Mouse (Mus musculus): ENCODE measurements around the gene Tmem108. TPM values are rescaled to one million over a fixed set of nuclear protein-coding genes. Genes with fewer than 3 reads are reported as not detected.

Tmem108 gene
- polyA plus RNA-seq, 1 experiment from 2014 or later = 33.0 TPM

GRCm38 (mm10) chr9:103594423-103595189 lies 167.0 kb downstream of the Tmem108 start:
- Histone ChIP-seq H3K4me3 (no peak overlapping the region), H3K4me2 (no peak overlapping the region; the same call in 1 of the 2 replicates), H3K4me1 (peaks cover 36% of the 10 kb centered on the region), H3K36me3 (replicated peaks) (no peaks in the 10 kb centered on the region), H3K27me3 (replicated peaks) (no peaks in the 10 kb centered on the region), H3K9ac (no peak overlapping the region), H3K9me3 (no peaks in the 10 kb centered on the region), H3K27ac (peak overlapping the region; percentile 82)
- 0 out of 2 replicates have a peak, but pooled peaks have one; percentile 43 for ATAC-seq (replicated peaks)
- 72% methylated on average over 7 of the region's 7 CpGs for WGBS

- Histone ChIP-seq H3K4me2 (no peak overlapping the region), H3K27ac (peak overlapping the region; percentile 60), H3K4me3 (no peak overlapping the region), H3K9ac (no peak overlapping the region), H3K36me3 (replicated peaks) (no peaks in the 10 kb centered on the region), H3K4me1 (peaks cover 36% of the 10 kb centered on the region), H3K9me3 (no peaks in the 10 kb centered on the region), H3K27me3 (replicated peaks) (no peaks in the 10 kb centered on the region)
- WGBS = 35% methylated on average over 4 of the region's 4 CpGs
- no peak for ATAC-seq (replicated peaks)
Observed at GRCm38 (mm10) chr9:103593079-103593478, 168.6 kb downstream of the Tmem108 start.

- ATAC-seq (replicated peaks) = no peak
- Histone ChIP-seq H3K36me3 (replicated peaks) (no peaks in the 10 kb centered on the region), H3K27me3 (replicated peaks) (no peaks in the 10 kb centered on the region), H3K9ac (no peak overlapping the region), H3K27ac (no peak overlapping the region), H3K4me3 (no peak overlapping the region), H3K9me3 (no peaks in the 10 kb centered on the region), H3K4me2 (no peak overlapping the region), H3K4me1 (peaks cover 36% of the 10 kb centered on the region)
- 90% methylated on average over 4 of the region's 4 CpGs for WGBS
Observed at GRCm38 (mm10) chr9:103591962-103592361, 169.7 kb downstream of the Tmem108 start.

GRCm38 (mm10) chr9:103590801-103591200 lies 170.8 kb downstream of the Tmem108 start:
- H3K9me3 ChIP-seq = no peaks in the 10 kb centered on the region
- 90% methylated on average over 5 of the region's 5 CpGs for WGBS
- H3K4me1 ChIP-seq = peaks cover 31% of the 10 kb centered on the region
- H3K27ac ChIP-seq = no peak overlapping the region
- H3K36me3 ChIP-seq (replicated peaks) = no peaks in the 10 kb centered on the region
- no peak for ATAC-seq (replicated peaks)
- no peak overlapping the region for H3K9ac ChIP-seq
- H3K27me3 ChIP-seq (replicated peaks) = no peaks in the 10 kb centered on the region
- no peak overlapping the region for H3K4me3 ChIP-seq
- H3K4me2 ChIP-seq = no peak overlapping the region

GRCm38 (mm10) chr9:103584865-103585264 lies 176.8 kb downstream of the Tmem108 start:
- Histone ChIP-seq H3K4me2 (no peak overlapping the region), H3K4me3 (no peak overlapping the region), H3K27me3 (replicated peaks) (no peaks in the 10 kb centered on the region), H3K27ac (peak overlapping the region; percentile 72), H3K4me1 (peaks cover 19% of the 10 kb centered on the region), H3K9me3 (no peaks in the 10 kb centered on the region), H3K9ac (no peak overlapping the region), H3K36me3 (replicated peaks) (no peaks in the 10 kb centered on the region)
- WGBS = 52% methylated on average over 4 of the region's 4 CpGs
- ATAC-seq (replicated peaks) = peak; percentile 80

- Histone ChIP-seq H3K4me1 (peaks cover 19% of the 10 kb centered on the region), H3K27ac (no peak overlapping the region), H3K9ac (no peak overlapping the region), H3K4me3 (no peak overlapping the region), H3K27me3 (replicated peaks) (no peaks in the 10 kb centered on the region), H3K9me3 (no peaks in the 10 kb centered on the region), H3K36me3 (replicated peaks) (no peaks in the 10 kb centered on the region), H3K4me2 (no peak overlapping the region)
- 90% methylated on average over 10 of the region's 10 CpGs for whole genome bisulfite sequencing
- ATAC-seq (replicated peaks) = no peak
Observed at GRCm38 (mm10) chr9:103582249-103582961, 179.2 kb downstream of the Tmem108 start.

GRCm38 (mm10) chr9:103580621-103581020 lies 181.0 kb downstream of the Tmem108 start:
- no peaks in the 10 kb centered on the region for H3K9me3 ChIP-seq
- H3K4me2 ChIP-seq = no peak overlapping the region
- 85% methylated on average over 6 of the region's 6 CpGs for WGBS
- no peak for ATAC-seq (replicated peaks)
- no peak overlapping the region for H3K9ac ChIP-seq
- H3K4me1 ChIP-seq = peaks cover 16% of the 10 kb centered on the region
- H3K27ac ChIP-seq = peak overlapping the region; percentile 45; the same call in 1 of the 2 replicates
- H3K4me3 ChIP-seq = no peak overlapping the region
- no peaks in the 10 kb centered on the region for H3K36me3 ChIP-seq (replicated peaks)
- H3K27me3 ChIP-seq (replicated peaks) = no peaks in the 10 kb centered on the region

GRCm38 (mm10) chr9:103580186-103580585 lies 181.5 kb downstream of the Tmem108 start:
- Histone ChIP-seq H3K27me3 (replicated peaks) (no peaks in the 10 kb centered on the region), H3K9ac (no peak overlapping the region), H3K27ac (no peak overlapping the region), H3K36me3 (replicated peaks) (no peaks in the 10 kb centered on the region), H3K4me1 (peaks cover 15% of the 10 kb centered on the region), H3K4me2 (no peak overlapping the region), H3K4me3 (no peak overlapping the region), H3K9me3 (no peaks in the 10 kb centered on the region)
- 83% methylated on average over 4 of the region's 4 CpGs for WGBS
- no peak for ATAC-seq (replicated peaks)

- Histone ChIP-seq H3K36me3 (replicated peaks) (no peaks in the 10 kb centered on the region), H3K4me3 (no peak overlapping the region), H3K9ac (no peak overlapping the region), H3K9me3 (no peaks in the 10 kb centered on the region), H3K4me1 (peaks cover 14% of the 10 kb centered on the region), H3K27me3 (replicated peaks) (no peaks in the 10 kb centered on the region), H3K4me2 (no peak overlapping the region), H3K27ac (peak overlapping the region; percentile 21; the same call in 1 of the 2 replicates)
- 77% methylated on average over 9 of the region's 9 CpGs for WGBS
- no peak for ATAC-seq (replicated peaks)
Observed at GRCm38 (mm10) chr9:103579411-103580026, 182.1 kb downstream of the Tmem108 start.

- Histone ChIP-seq H3K27me3 (replicated peaks) (no peaks in the 10 kb centered on the region), H3K4me2 (no peak overlapping the region), H3K36me3 (replicated peaks) (no peaks in the 10 kb centered on the region), H3K4me1 (peaks cover 21% of the 10 kb centered on the region), H3K4me3 (no peak overlapping the region), H3K27ac (no peak overlapping the region), H3K9ac (no peak overlapping the region), H3K9me3 (no peaks in the 10 kb centered on the region)
- 76% methylated on average over 4 of the region's 4 CpGs for WGBS
- ATAC-seq (replicated peaks) = no peak
Observed at GRCm38 (mm10) chr9:103577731-103578130, 183.9 kb downstream of the Tmem108 start.

GRCm38 (mm10) chr9:103577181-103577580 lies 184.5 kb downstream of the Tmem108 start:
- Histone ChIP-seq H3K9ac (no peak overlapping the region), H3K9me3 (no peaks in the 10 kb centered on the region), H3K36me3 (replicated peaks) (no peaks in the 10 kb centered on the region), H3K4me3 (no peak overlapping the region), H3K4me1 (peaks cover 21% of the 10 kb centered on the region), H3K4me2 (no peak overlapping the region), H3K27ac (no peak overlapping the region), H3K27me3 (replicated peaks) (no peaks in the 10 kb centered on the region)
- WGBS = 89% methylated on average over 5 of the region's 5 CpGs
- ATAC-seq (replicated peaks) = no peak

- Histone ChIP-seq H3K9ac (no peak overlapping the region), H3K27ac (no peak overlapping the region), H3K9me3 (no peaks in the 10 kb centered on the region), H3K4me3 (no peak overlapping the region), H3K27me3 (replicated peaks) (no peaks in the 10 kb centered on the region), H3K4me2 (no peak overlapping the region), H3K4me1 (peaks cover 21% of the 10 kb centered on the region), H3K36me3 (replicated peaks) (no peaks in the 10 kb centered on the region)
- no peak for ATAC-seq (replicated peaks)
- 95% methylated on average over 5 of the region's 5 CpGs for WGBS
Observed at GRCm38 (mm10) chr9:103575901-103576300, 185.7 kb downstream of the Tmem108 start.

Data from midbrain, embryonic 15.5 days (tissue).